Mouse (Mus musculus) embryonic facial prominence, embryonic 13.5 days (tissue): ENCODE measurements around the gene Tgfb1. TPM values are rescaled to one million over a fixed set of nuclear protein-coding genes. Genes with fewer than 3 reads are reported as not detected.
A peak's percentile ranks its signal among the peaks of the same experiment; 100 is the strongest.

ENCODE experiments used
- ATAC-seq: fragments of 200-750 bp; cut with Nextera tagmentation; 2 replicates; pipeline ENCODE4 v1.8.0; 2017; ENCODE audit warnings: low read depth; ENCODE audit not compliant: insufficient number of reproducible peaks, insufficient read depth, low FRiP score, low TSS enrichment
- H3K27ac ChIP-seq: fragments of 300-500 bp; sonication (generic); 2 replicates; pipeline ENCODE4 v1.5.1; 2015; ENCODE audit warnings: moderate library complexity, mild to moderate bottlenecking, inconsistent platforms
- H3K27me3 ChIP-seq: fragments of 300-500 bp; sonication (generic); 2 replicates; pipeline ENCODE4 v1.6.1; 2015; ENCODE audit warnings: mild to moderate bottlenecking, inconsistent platforms
- H3K36me3 ChIP-seq: fragments of 300-500 bp; sonication (generic); 2 replicates; pipeline ENCODE4 v1.6.1; 2015; ENCODE audit warnings: mild to moderate bottlenecking, inconsistent platforms
- H3K4me1 ChIP-seq: fragments of 300-500 bp; sonication (generic); 2 replicates; pipeline ENCODE4 v1.6.1; 2015; ENCODE audit warnings: inconsistent platforms
- H3K4me2 ChIP-seq: fragments of 300-500 bp; sonication (generic); 2 replicates; pipeline ENCODE4 v1.6.1; 2015; ENCODE audit warnings: moderate library complexity, mild to moderate bottlenecking, inconsistent platforms
- H3K4me3 ChIP-seq: fragments of 300-500 bp; sonication (generic); 2 replicates; pipeline ENCODE4 v1.5.1; 2015; ENCODE audit warnings: mild to moderate bottlenecking, inconsistent platforms
- H3K9ac ChIP-seq: fragments of 300-500 bp; sonication (generic); 2 replicates; pipeline ENCODE4 v1.6.1; 2015; ENCODE audit warnings: mild to moderate bottlenecking, inconsistent platforms
- H3K9me3 ChIP-seq: fragments of 300-500 bp; sonication (generic); 2 replicates; pipeline ENCODE4 v1.6.1; 2016; ENCODE audit warnings: inconsistent platforms
- WGBS: fragments of 180-500 bp; shearing (Covaris S2); methylation state at CpG from one replicate; pipeline ENCODE4 v1.1.7; 2015; ENCODE audit warnings: mixed read lengths; 5-methylcytosine and 5-hydroxymethylcytosine counted together
- polyA plus RNA-seq: library from polyadenylated mRNA; unstranded; fragments of >200 nt; fragmentation: Nextera tagmentation; extraction: Ambion mirVana; gene quantifications from 2 replicates; pipeline ENCODE4 v1.2.1, GENCODE M21; 2015

Gene Tgfb1
- polyA plus RNA-seq, 1 experiment from 2014 or later = 3.2 TPM

GRCm38 (mm10) chr7:25676085-25676781 lies 10.6 kb upstream of the Tgfb1 start:
- H3K4me3 ChIP-seq = no peak overlapping the region
- no peak overlapping the region for H3K9ac ChIP-seq
- H3K27me3 ChIP-seq = peaks cover 57% of the 10 kb centered on the region
- H3K27ac ChIP-seq = no peak overlapping the region
- WGBS = 63% methylated on average over 15 of the region's 15 CpGs
- H3K9me3 ChIP-seq = no peaks in the 10 kb centered on the region
- no peak for ATAC-seq
- peak overlapping the region; percentile 9; the same call in 1 of the 2 replicates for H3K4me2 ChIP-seq
- H3K4me1 ChIP-seq = peaks cover 24% of the 10 kb centered on the region
- no peaks in the 10 kb centered on the region for H3K36me3 ChIP-seq

GRCm38 (mm10) chr7:25677013-25677412 lies 9.8 kb upstream of the Tgfb1 start:
- H3K4me3 ChIP-seq = no peak overlapping the region
- H3K9ac ChIP-seq = no peak overlapping the region
- WGBS = 91% methylated on average over 7 of the region's 7 CpGs
- H3K4me1 ChIP-seq = peaks cover 28% of the 10 kb centered on the region
- no peak for ATAC-seq
- H3K4me2 ChIP-seq = no peak overlapping the region
- no peaks in the 10 kb centered on the region for H3K9me3 ChIP-seq
- H3K27me3 ChIP-seq = peaks cover 57% of the 10 kb centered on the region
- H3K36me3 ChIP-seq = no peaks in the 10 kb centered on the region
- H3K27ac ChIP-seq = no peak overlapping the region

- 6% methylated on average over 6 of the region's 6 CpGs for WGBS
- Histone ChIP-seq H3K27ac (no peak overlapping the region), H3K36me3 (0 out of 2 replicates have a peak, but pooled peaks cover 3% of the 10 kb centered on the region), H3K4me3 (peak overlapping the region; percentile 64), H3K4me2 (peak overlapping the region; percentile 71), H3K27me3 (peaks cover 33% of the 10 kb centered on the region), H3K4me1 (peaks cover 26% of the 10 kb centered on the region), H3K9ac (peak overlapping the region; percentile 73; the same call in 1 of the 2 replicates), H3K9me3 (no peaks in the 10 kb centered on the region)
- ATAC-seq = no peak
These were observed 6.8 kb upstream of the Tgfb1 start for GRCm38 (mm10) chr7:25679971-25680370.

- WGBS = under 1% methylated on average over 46 of the region's 46 CpGs
- Histone ChIP-seq H3K4me2 (peak within 1 kb of the TSS; percentile 71), H3K36me3 (0 out of 2 replicates have a peak, but pooled peaks cover 3% of the 10 kb centered on the region), H3K27ac (peak within 1 kb of the TSS; percentile 93), H3K4me1 (peaks cover 27% of the 10 kb centered on the region), H3K4me3 (peak within 1 kb of the TSS; percentile 64), H3K9me3 (no peaks in the 10 kb centered on the region), H3K9ac (peak within 1 kb of the TSS; percentile 73), H3K27me3 (peaks cover 29% of the 10 kb centered on the region)
- peak; percentile 91 for ATAC-seq
These were observed 6.1 kb upstream of the Tgfb1 start, which contains the start of gene B9d2 for GRCm38 (mm10) chr7:25680514-25681258. Gene B9d2 (plus strand): TSS chr7:25680780.

- Histone ChIP-seq H3K4me1 (peaks cover 31% of the 10 kb centered on the region), H3K9me3 (no peaks in the 10 kb centered on the region), H3K36me3 (peaks cover 6% of the 10 kb centered on the region; the same call in 1 of the 2 replicates), H3K27ac (no peak overlapping the region), H3K4me2 (peak overlapping the region; percentile 71), H3K27me3 (peaks cover 30% of the 10 kb centered on the region), H3K4me3 (peak overlapping the region; percentile 64), H3K9ac (peak overlapping the region; percentile 73; the same call in 1 of the 2 replicates)
- WGBS = 57% methylated on average over 14 of the region's 15 CpGs
- no peak; the same call in 1 of the 2 replicates for ATAC-seq
These were observed 5.2 kb upstream of the Tgfb1 start for GRCm38 (mm10) chr7:25681341-25682231.

GRCm38 (mm10) chr7:25683474-25684180 lies 3.2 kb upstream of the Tgfb1 start:
- WGBS = 66% methylated on average over 7 of the region's 7 CpGs
- Histone ChIP-seq H3K27me3 (peaks cover 38% of the 10 kb centered on the region), H3K9ac (no peak overlapping the region), H3K4me2 (no peak overlapping the region), H3K9me3 (no peaks in the 10 kb centered on the region), H3K36me3 (peaks cover 6% of the 10 kb centered on the region; the same call in 1 of the 2 replicates), H3K4me1 (peaks cover 44% of the 10 kb centered on the region), H3K27ac (no peak overlapping the region), H3K4me3 (no peak overlapping the region)
- ATAC-seq = no peak

GRCm38 (mm10) chr7:25684659-25685058 lies 2.1 kb upstream of the Tgfb1 start:
- H3K36me3 ChIP-seq = peaks cover 6% of the 10 kb centered on the region; the same call in 1 of the 2 replicates
- peaks cover 53% of the 10 kb centered on the region for H3K4me1 ChIP-seq
- no peak overlapping the region for H3K9ac ChIP-seq
- no peak overlapping the region for H3K4me2 ChIP-seq
- no peaks in the 10 kb centered on the region for H3K9me3 ChIP-seq
- ATAC-seq = no peak
- peaks cover 40% of the 10 kb centered on the region for H3K27me3 ChIP-seq
- 80% methylated on average over 6 of the region's 6 CpGs for WGBS
- H3K27ac ChIP-seq = peak overlapping the region; percentile 35
- no peak overlapping the region for H3K4me3 ChIP-seq

- H3K4me3 ChIP-seq = peak overlapping the region; percentile 65
- H3K4me2 ChIP-seq = peak overlapping the region; percentile 88
- H3K27ac ChIP-seq = peak overlapping the region; percentile 85; the same call in 1 of the 2 replicates
- peaks cover 46% of the 10 kb centered on the region for H3K4me1 ChIP-seq
- 67% methylated on average over 21 of the region's 21 CpGs for WGBS
- H3K27me3 ChIP-seq = peaks cover 50% of the 10 kb centered on the region
- no peak for ATAC-seq
- no peak overlapping the region for H3K9ac ChIP-seq
- peaks cover 6% of the 10 kb centered on the region; the same call in 1 of the 2 replicates for H3K36me3 ChIP-seq
- no peaks in the 10 kb centered on the region for H3K9me3 ChIP-seq
These were observed 804 bp upstream of the Tgfb1 start for GRCm38 (mm10) chr7:25685926-25686470.

- Histone ChIP-seq H3K27me3 (peaks cover 55% of the 10 kb centered on the region), H3K9ac (peak overlapping the region; percentile 80), H3K4me2 (peak overlapping the region; percentile 88), H3K4me3 (peak overlapping the region; percentile 65), H3K27ac (no peak overlapping the region), H3K4me1 (peaks cover 41% of the 10 kb centered on the region), H3K9me3 (no peaks in the 10 kb centered on the region), H3K36me3 (peaks cover 14% of the 10 kb centered on the region)
- under 1% methylated on average over 47 of the region's 47 CpGs for WGBS
- no peak for ATAC-seq
These were observed 1.1 kb downstream of the Tgfb1 start for GRCm38 (mm10) chr7:25687811-25688401.
